ENCODE assay signal across 1 mouse cellular context in genomic region chr8:70594621-70595564, GRCm38 (mm10).
A peak's percentile ranks its signal among the peaks of the same experiment; 100 is the strongest.
TF ChIP-seq lines count a peak whose summit lies in the region.

No protein-coding gene starts in this region.

TF ChIP-seq in CH12.LX, 34 proteins besides CTCF, POLR2A, EP300 and RAD21:
- TF ChIP-seq HCFC1 (IDR thresholded peaks at IDR 0.05; ENCODE audit: low read depth, low read length), result no peak
- TF ChIP-seq SIN3A (IDR thresholded peaks at IDR 0.05; ENCODE audit: low read length), result peak; percentile 33
